Mouse (Mus musculus): ENCODE data around the gene Stat5b.

Stat5b gene

DNA sequence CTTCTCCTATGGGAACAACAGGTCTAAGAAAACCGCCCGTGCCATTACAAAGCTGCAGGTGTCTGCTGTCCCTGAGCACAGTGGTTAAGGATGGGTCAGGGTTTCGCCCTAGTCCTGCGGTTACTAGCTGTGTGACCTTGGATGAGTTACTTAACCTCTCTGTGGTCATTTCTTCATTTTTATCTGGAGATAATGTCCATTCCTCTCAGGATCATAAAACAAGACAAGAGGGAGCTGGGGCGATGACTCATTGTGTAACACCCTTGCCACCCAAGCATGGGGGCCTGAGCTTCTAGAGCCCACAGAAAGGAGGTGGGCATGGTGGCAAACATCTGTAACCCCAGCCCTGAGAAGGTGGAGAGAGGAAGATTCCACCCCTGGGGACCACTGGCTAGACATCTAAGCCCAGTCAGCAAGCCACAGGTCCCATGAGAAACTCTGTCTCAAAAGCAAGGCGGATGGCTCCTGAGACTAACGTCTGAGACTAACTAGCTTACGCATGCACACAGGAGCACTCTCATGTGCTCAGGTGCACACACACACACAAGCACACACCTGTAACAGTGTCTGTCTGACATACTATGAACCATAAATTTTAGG lies 7.4 kb downstream of the Stat5b start:
- DNase-seq (ENCODE audit: low read depth, low spot score), result no peak

DNA sequence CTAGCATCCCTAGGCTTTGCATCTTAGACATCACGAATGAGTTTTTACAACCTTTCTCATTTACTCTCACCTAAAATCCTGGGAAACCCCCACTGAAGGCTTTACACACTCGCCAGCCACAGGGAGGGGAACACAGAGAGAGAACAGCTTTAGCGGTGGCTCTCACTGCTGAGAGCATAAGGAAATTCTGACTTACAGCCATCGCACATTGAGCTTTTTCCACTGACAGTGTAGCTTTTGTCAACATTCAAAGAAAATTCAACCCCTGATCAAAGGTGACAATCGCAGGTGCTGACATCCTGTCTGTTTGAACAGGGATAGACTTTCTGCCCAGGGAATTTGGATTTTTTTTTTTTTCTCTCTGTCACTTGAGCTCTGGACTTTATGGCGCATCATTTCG lies 8.5 kb downstream of the Stat5b start:
- DNase-seq (ENCODE audit: low read depth, low spot score), result no peak

DNA sequence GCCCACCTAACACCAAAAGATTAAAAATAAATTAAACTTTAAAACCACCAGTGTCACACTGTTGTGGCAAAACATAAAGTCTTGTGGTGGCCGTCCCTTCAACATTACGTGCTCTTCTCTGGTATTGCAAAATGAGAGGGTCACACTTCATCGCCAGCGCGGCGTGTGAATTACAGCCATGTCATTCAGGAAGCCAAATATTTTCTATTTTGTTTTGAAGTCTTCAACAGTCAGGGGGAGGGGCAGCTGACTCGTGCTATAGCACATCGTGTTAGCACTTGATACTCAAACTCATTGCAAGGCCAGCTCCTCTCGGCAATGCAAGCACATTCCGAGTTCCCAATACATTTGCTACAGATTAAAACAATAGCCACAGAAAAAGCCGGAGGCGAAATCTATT lies 9.7 kb downstream of the Stat5b start:
- no peak for DNase-seq (ENCODE audit: low read depth, low spot score)

DNA sequence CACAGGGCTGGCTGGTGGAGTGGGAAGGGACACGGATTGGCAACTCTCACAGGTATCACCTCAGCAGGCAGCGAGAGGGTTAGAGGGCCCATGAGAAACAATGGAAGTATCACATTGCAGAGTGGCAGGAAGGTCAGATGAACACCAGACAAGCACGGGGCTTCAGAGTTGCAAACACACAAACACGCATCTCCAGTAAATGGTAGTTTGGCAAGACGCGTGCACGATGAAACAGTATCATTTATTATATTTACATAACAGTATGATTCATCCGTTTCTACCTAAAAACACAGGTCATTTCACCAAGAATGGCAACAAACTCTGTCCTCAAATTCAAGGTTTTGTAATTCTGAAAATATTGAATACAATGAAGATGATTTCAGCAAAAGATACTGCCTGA lies 11.0 kb downstream of the Stat5b start:
- DNase-seq (ENCODE audit: low read depth, low spot score), result no peak

- DNase-seq (ENCODE audit: low read depth, low spot score), result no peak
Observed at GRCm38 (mm10) chr11:100838894-100839293, 11.6 kb downstream of the Stat5b start.

DNA sequence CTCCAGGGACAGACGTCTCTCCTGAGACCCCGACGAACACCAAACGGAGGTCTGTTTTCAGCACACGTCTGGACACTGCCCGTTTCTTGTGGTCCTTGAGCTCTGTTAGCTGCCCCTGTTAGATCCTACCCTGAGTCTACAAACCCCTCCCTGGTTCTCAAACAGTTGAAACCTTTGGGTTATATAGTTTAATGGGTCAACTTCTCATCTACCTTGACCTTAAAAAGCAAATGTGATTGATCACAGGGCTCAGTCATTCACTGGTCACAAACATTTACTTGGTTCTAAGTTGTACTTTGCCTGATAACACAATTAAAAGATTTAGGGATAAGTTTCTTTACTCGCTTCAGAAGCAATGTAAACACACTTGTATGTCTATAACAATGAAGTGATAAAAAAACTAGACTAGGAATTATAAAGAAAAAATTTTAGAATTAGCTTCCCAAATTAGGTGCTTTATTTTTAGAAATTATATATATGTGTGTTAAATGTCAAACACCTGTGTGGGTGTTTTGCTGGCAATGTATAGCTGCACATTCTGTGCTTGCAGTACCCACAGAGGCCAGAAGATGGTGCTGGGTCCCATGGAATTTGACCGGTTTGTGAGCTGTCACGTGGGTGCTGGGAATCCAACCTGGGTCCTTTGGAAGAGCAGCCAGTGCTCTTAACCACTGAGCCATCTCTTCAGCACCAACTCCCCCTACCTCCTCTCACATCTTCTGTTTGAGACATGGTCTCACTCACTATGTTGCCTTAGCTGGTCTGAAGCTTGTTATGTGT lies 13.4 kb downstream of the Stat5b start:
- DNase-seq (ENCODE audit: low read depth, low spot score), result no peak

- peak; percentile 34 for DNase-seq (ENCODE audit: low read depth, low spot score)
Observed at GRCm38 (mm10) chr11:100833466-100833865, 17.1 kb downstream of the Stat5b start.

GRCm38 (mm10) chr11:100831396-100831795 lies 19.1 kb downstream of the Stat5b start:
- no peak for DNase-seq (ENCODE audit: low read depth, low spot score)

DNA sequence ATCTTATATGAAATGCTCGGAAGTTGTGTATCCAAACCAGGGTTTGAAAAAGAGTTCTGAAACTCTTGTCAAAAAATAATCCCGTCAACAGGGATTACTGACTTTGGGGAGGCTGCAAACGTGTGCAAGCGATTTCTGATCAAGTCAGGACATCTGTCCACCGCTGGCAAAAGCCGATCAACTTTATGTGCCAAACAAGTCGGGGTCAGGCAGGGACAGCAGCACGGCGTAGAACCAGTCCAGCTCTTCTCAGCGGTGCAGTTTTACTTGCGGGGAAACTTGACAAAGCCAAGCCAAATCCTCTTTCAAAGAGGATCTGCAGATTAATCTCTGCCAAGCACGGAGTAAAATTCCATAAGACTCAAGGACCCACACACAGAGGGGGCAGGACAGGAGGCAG lies 20.8 kb downstream of the Stat5b start:
- DNase-seq (ENCODE audit: low read depth, low spot score), result no peak

GRCm38 (mm10) chr11:100828676-100829151 lies 21.8 kb downstream of the Stat5b start:
- DNase-seq (ENCODE audit: low read depth, low spot score), result peak; percentile 72

DNA sequence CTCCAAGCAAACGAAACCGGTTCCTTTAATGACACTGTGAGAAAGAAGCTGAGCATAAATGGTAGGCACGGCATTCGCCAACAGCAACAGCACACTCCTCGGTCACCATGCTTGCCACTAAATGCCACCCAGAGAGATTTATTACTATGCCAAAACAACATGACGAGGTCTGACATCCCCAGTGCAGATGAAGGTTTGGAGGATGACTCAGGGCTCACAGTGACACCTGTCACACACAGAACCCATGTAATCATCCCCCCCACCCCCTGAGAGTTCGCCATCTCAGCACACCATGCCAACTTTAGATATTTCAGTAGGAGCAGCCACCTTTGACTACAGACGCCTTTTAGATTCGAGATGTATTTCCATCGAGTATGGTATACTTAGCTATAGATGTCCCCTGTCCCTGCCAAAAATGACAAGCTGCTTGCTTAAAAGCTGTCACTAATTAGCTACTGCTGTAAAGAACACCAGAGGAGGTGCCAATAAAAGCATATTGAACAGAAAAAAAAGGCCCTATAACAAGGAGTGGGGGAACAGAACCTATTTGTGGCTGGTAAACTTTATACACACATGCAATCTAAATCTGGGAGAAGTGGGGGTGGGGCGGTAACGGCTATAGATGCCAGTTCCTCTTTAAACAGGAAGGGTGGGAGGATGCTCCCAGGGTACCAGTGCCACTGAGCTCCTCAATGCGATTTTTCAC lies 24.2 kb downstream of the Stat5b start:
- peak; percentile 71 for DNase-seq (ENCODE audit: low read depth, low spot score)

- no peak for DNase-seq (ENCODE audit: low read depth, low spot score)
Observed at GRCm38 (mm10) chr11:100825451-100825850, 25.1 kb downstream of the Stat5b start.

DNA sequence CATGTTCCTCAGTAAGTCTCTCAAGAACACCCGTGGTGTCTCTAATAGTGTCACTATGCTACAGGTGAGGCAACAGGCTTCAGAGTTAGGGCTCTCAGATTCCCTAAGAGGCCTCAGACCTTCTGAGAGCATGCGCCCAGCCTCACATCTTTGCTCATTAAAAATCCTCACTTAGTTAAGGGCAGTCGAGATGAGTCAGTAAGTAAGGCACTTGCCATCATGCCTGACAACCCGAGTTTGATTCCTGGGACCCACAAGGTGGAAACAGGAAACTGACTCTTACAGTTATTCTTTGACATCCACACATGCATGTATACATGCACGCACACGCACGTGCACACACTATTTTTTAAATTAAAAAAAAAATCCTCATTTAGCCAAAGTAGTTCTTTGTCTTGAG lies 26.0 kb downstream of the Stat5b start:
- DNase-seq (ENCODE audit: low read depth, low spot score), result no peak

- DNase-seq (ENCODE audit: low read depth, low spot score), result peak; percentile 62
Observed at GRCm38 (mm10) chr11:100823543-100824313, 26.8 kb downstream of the Stat5b start.

DNA sequence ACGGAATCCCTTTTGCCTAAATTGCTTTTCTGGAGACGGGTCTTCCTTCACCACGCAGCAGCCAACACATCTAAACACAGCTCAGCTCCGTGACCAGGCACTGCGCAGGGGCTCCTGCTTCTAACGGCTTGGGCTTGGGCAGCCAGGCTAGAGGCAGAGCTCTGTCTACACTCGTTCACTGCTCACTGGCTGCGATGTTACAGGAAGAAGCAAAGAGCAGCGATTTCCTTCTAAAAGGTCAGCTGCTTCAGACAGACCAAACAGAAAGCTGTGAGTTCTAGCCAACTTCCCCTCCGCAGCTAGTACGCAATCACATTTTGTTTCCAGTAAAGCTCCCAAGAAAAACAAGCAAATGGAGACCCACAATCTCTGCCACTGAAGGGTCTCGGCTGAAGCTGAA lies 28.2 kb downstream of the Stat5b start:
- DNase-seq (ENCODE audit: low read depth, low spot score), result peak; percentile 60

- DNase-seq (ENCODE audit: low read depth, low spot score), result no peak
Observed at GRCm38 (mm10) chr11:100821605-100822220, 28.8 kb downstream of the Stat5b start.

DNA sequence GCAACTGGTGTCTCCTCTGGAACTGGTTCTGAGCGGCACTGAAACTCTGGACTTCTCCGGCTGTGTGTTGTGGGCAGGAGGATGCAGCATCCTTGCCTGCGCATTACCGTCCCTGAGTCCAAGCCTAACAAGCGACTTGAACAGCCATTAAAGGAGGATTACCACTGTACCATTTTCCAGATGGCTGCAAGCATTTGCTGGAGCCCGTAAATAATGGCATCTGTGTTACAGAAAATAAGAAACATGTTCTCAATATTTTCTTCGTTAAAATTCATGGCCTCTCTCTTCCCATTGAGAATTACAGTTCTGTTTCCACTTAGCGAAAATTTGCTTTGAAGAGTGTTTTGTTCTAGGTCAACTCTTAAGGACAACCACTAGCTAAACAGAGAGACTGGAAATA lies 30.5 kb downstream of the Stat5b start:
- DNase-seq (ENCODE audit: low read depth, low spot score), result no peak

- no peak for DNase-seq (ENCODE audit: low read depth, low spot score)
Observed at GRCm38 (mm10) chr11:100819626-100820025, 30.9 kb downstream of the Stat5b start.

DNA sequence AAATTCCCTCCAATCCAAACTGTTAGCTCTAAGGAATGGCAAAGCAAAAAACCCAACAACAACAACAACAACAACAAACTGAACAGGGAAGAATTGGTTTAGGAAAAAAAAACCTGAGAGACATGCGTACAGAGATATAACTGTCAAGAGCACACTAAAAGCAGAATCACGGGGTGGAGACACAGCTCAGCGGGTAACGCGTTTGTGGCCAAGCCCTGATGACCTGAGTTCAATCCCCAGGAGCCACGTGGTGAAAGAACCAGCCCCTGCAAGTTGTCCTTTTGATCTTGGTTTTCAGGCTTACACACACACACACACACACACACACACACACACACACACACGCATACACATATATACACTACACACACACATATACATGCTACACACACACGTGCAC lies 31.5 kb downstream of the Stat5b start:
- no peak for DNase-seq (ENCODE audit: low read depth, low spot score)

- DNase-seq (ENCODE audit: low read depth, low spot score), result no peak
Observed at GRCm38 (mm10) chr11:100818359-100819012, 32.0 kb downstream of the Stat5b start.

DNA sequence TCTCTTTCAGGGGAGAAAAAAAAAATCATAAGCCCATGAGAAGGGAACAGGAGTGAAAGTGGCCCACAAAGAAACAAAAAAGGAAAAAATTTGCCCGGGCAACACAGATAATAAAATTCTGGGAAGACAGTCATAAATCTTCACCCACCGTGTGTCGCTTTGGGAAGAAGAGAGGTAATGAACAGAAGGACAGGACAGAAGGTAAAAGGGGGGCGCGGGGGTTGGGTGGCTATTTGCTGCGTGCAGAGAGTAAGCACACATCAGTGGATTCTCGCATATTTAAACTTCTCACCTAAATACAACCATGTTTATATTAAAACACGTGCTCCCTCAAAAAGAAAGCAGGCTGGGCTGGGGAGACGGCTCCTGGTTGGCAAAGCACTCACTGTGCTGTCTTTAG lies 33.2 kb downstream of the Stat5b start:
- DNase-seq (ENCODE audit: low read depth, low spot score), result peak; percentile 81

All from brain, adult 2 months (tissue).